In the genomic region with DNA sequence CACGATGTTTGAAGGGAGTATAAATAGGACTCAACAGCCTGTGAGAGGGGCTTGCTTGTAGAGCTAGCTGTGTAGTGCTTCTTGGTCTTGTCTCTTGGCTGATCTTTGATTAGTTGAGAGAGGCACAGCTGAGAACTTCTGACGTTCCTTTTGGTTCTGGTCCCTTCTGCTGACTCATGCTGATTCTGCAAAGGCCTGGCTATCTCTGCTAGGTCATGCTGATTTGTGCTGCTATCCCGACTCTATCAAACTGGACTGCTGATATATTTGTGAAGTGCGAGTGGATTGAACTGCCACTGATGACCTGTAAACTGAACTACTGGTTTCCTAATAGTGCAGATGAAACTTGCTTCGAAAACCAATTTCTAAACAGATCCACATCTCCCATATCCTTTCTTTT, we compare ENCODE assay signal across 43 mouse cellular contexts. TPM values are rescaled to one million over a fixed set of nuclear protein-coding genes. Genes with fewer than 3 reads are reported as not detected.
"Had no signal": no experiment of that assay in that cellular context is flagged by ENCODE, and none has a peak within 500 bp of the region (broad histone marks: within the 10 kb centered on the region; RNA-seq: fewer than 3 reads in every experiment).

No protein-coding gene starts in this region.

- H3K36me3 ChIP-seq: heart, embryonic 10.5 days; heart, embryonic 12.5 days; hindbrain, embryonic 10.5 days; hindbrain, embryonic 12.5 days; intestine, embryonic 15.5 days; kidney, embryonic 15.5 days; limb, embryonic 13.5 days; limb, embryonic 15.5 days; liver, embryonic 13.5 days; liver, embryonic 15.5 days had no signal

- H3K4me3 ChIP-seq: heart, embryonic 10.5 days; heart, embryonic 12.5 days; hindbrain, embryonic 10.5 days; hindbrain, embryonic 12.5 days; intestine, embryonic 15.5 days; kidney, embryonic 15.5 days; limb, embryonic 13.5 days; limb, embryonic 15.5 days; liver, embryonic 13.5 days; liver, embryonic 15.5 days had no signal

- H3K27ac ChIP-seq: heart, embryonic 10.5 days; hindbrain, embryonic 10.5 days; hindbrain, embryonic 12.5 days; hindbrain, embryonic 14.5 days; intestine, embryonic 15.5 days; kidney, embryonic 15.5 days; kidney, postnatal 0 days; limb, embryonic 13.5 days; limb, embryonic 15.5 days; liver, embryonic 13.5 days; liver, embryonic 15.5 days had no signal

- ATAC-seq: hindbrain, embryonic 16.5 days; inflammation-experienced regulatory T-cells, adult 6 months; intestine, embryonic 15.5 days; intestine, postnatal 0 days; liver, postnatal 0 days had no signal

- H3K9me3 ChIP-seq: heart, embryonic 10.5 days; heart, embryonic 12.5 days; hindbrain, embryonic 10.5 days; hindbrain, embryonic 12.5 days; intestine, embryonic 15.5 days; kidney, embryonic 15.5 days; limb, embryonic 13.5 days; limb, embryonic 15.5 days; liver, embryonic 13.5 days; liver, embryonic 15.5 days had no signal

- H3K27me3 ChIP-seq: heart, embryonic 12.5 days; hindbrain, embryonic 12.5 days; intestine, embryonic 15.5 days; kidney, embryonic 15.5 days; limb, embryonic 13.5 days; limb, embryonic 15.5 days; liver, embryonic 13.5 days; liver, embryonic 15.5 days had no signal

- H3K4me1 ChIP-seq: heart, embryonic 10.5 days; heart, embryonic 12.5 days; hindbrain, embryonic 10.5 days; hindbrain, embryonic 12.5 days; intestine, embryonic 15.5 days; kidney, embryonic 15.5 days; limb, embryonic 13.5 days; limb, embryonic 15.5 days; liver, embryonic 15.5 days had no signal

- H3K9ac ChIP-seq: heart, embryonic 12.5 days; hindbrain, embryonic 12.5 days; hindbrain, embryonic 14.5 days; intestine, embryonic 15.5 days; kidney, embryonic 15.5 days; limb, embryonic 13.5 days; limb, embryonic 15.5 days; liver, embryonic 13.5 days; liver, embryonic 15.5 days; liver, postnatal 0 days had no signal

- DNase-seq: gastrocnemius, postnatal 25 days; heart, adult 18-20 months; heart, postnatal 10 days; heart, postnatal 4 days; kidney, adult 2 months; kidney, adult 9 months; kidney, postnatal 14 days; kidney, postnatal 36 days; layer of hippocampus, adult 9-11 months; layer of hippocampus, postnatal 36 days; left cerebral cortex, postnatal 4 days; liver, embryonic 13.5 days; liver, postnatal 0 days had no signal

- H3K4me2 ChIP-seq: heart, embryonic 12.5 days; hindbrain, embryonic 12.5 days; hindbrain, embryonic 14.5 days; intestine, embryonic 15.5 days; kidney, embryonic 15.5 days; limb, embryonic 13.5 days; limb, embryonic 15.5 days; liver, embryonic 13.5 days; liver, embryonic 15.5 days had no signal

RNA-seq across cellular contexts. Expression of a gene that starts 14.1 kb away (rescaled TPM):
- total RNA-seq: gastrocnemius, adult 8-10 months; gastrocnemius, postnatal 25 days; gastrocnemius, postnatal 4 days; granulocyte monocyte progenitor cell, adult 5-6 weeks; heart, adult 18-20 months; heart, adult 8-10 months; heart, postnatal 10 days; heart, postnatal 25 days; heart, postnatal 4 days; layer of hippocampus, adult 18-20 months; layer of hippocampus, adult 8-10 months; layer of hippocampus, postnatal 14 days; layer of hippocampus, postnatal 36 days; left cerebral cortex, adult 18-20 months; left cerebral cortex, adult 8-10 months; left cerebral cortex, postnatal 10 days; left cerebral cortex, postnatal 25 days; left cerebral cortex, postnatal 4 days had no signal
- polyA plus RNA-seq: heart, embryonic 12.5 days; heart, embryonic 14.5 days; heart, embryonic 16.5 days; hindbrain, embryonic 10.5 days; hindbrain, embryonic 12.5 days; hindbrain, embryonic 14.5 days; hindbrain, embryonic 16.5 days; inflammation-experienced regulatory T-cells, adult 6 months; intestine, embryonic 15.5 days; intestine, postnatal 0 days; kidney, adult 2 months; kidney, embryonic 15.5 days; kidney, postnatal 0 days; large intestine, adult 2 months; limb, embryonic 11.5 days; limb, embryonic 15.5 days; liver, embryonic 13.5 days; liver, embryonic 15.5 days; liver, postnatal 0 days had no signal

RNA-seq across cellular contexts. Expression of a gene that starts 43.6 kb away (rescaled TPM):
- total RNA-seq: granulocyte monocyte progenitor cell, adult 5-6 weeks had no signal
- polyA plus RNA-seq: inflammation-experienced regulatory T-cells, adult 6 months had no signal
